Mouse (Mus musculus) G1E (cell line): ENCODE measurements around the gene Clptm1.
"Not testable (repeated sequence)": the region's sequence is repeated elsewhere in the genome, so short reads cannot be mapped to it uniquely, and the experiment has no call there.

Experiments
- CTCF ChIP-seq: IDR thresholded peaks from 2 replicates; pipeline ENCODE4 v1.5.1; 2012; ENCODE audit warnings: low read depth, low read length, inconsistent platforms, mixed read lengths
- GATA1 ChIP-seq: IDR thresholded peaks from 2 replicates; pipeline ENCODE4 v1.6.1; 2012; ENCODE audit warnings: borderline replicate concordance, low read length, inconsistent platforms, mixed read lengths
- TAL1 ChIP-seq: conservative IDR thresholded peaks from 2 replicates; pipeline ENCODE4 v1.6.1; 2012; ENCODE audit warnings: low read depth, low read length, inconsistent platforms, mixed read lengths

GRCm38 (mm10) chr7:19686927-19687583 is 22.2 kb upstream of the Clptm1 start:
- not testable (repeated sequence) for TF ChIP-seq CTCF, GATA1, TAL1
